Mouse (Mus musculus): ENCODE measurements around the gene Tob2. TPM values are rescaled to one million over a fixed set of nuclear protein-coding genes. Genes with fewer than 3 reads are reported as not detected.
A peak's percentile ranks its signal among the peaks of the same experiment; 100 is the strongest.

Tob2 gene
- total RNA-seq, 2 experiments from 2014 or later, result 19.3 to 35.0 TPM

- ATAC-seq (replicated peaks; ENCODE audit: poor library complexity, severe bottlenecking), result no peak
These were observed 44.5 kb downstream of the Tob2 start for GRCm38 (mm10) chr15:81813986-81814705.

DNA sequence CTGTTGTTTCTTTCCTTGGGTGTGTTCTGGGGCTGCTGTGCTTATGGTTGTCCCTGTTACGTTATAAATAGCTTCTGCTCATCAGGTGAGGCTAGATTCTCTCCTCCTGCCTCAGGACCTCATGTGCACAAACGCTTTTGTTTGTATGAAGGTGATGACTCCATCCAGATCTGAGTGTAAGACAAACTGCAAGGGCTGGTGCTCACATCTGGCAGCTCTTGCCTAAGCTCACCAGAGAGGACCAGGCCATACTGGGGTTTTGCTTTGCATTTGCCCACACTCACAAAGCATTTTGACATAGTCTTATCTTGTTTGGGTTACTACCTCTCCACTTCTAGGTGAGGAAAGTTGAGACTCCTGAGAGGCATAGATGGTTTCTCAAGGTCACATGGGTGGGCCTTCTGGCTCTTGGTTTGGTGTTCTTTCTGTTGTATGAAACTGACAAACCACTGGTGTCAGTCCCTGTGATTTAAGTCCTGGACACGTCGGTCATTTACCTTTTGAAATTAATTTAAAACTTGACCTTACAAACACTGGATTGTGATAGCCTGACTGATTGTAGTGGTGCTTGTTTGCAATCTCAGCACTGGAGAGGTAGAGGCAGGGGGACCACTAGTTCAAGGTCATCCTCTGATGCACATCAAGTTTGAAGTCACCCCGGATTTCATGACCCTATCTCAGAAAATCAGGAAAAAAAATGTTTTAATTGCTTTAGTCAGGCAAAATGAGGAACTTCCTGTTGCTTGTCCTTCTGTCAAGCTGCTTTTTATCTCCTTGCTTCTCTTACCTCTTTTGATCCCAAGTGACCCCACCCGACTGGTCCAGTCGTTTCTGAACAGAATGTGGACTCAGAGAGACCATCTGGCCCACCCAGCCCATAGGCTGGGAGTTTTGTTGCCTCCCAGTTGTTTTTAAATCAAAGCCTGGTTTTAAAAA lies 45.6 kb downstream of the Tob2 start:
- no peak for ATAC-seq (replicated peaks; ENCODE audit: poor library complexity, severe bottlenecking)

GRCm38 (mm10) chr15:81812287-81812686 lies 46.3 kb downstream of the Tob2 start:
- no peak for ATAC-seq (replicated peaks; ENCODE audit: poor library complexity, severe bottlenecking)

DNA sequence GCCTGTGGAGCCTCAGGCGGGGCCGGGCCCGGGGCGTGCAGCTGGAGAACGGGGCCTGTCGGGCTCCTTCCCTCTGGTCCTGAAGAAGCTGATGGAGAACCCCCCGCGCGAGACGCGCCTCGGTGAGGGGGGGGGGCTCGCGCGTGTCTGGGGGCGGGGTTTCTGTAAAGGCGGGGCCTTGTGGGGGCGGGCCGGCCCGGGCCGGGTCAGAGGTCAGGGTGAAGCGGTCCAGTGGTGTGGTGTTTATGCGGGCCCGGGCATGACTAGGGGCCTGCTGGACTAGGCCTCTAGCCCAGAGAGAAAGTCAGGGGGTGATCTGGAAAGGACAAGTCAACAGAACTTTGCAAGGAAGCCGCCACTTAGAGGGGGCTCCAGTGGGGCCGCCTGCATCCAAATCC lies 47.0 kb downstream of the Tob2 start:
- ATAC-seq (replicated peaks; ENCODE audit: poor library complexity, severe bottlenecking), result no peak

- ATAC-seq (replicated peaks; ENCODE audit: poor library complexity, severe bottlenecking), result peak; percentile 81
These were observed 47.7 kb downstream of the Tob2 start for GRCm38 (mm10) chr15:81810671-81811598.

DNA sequence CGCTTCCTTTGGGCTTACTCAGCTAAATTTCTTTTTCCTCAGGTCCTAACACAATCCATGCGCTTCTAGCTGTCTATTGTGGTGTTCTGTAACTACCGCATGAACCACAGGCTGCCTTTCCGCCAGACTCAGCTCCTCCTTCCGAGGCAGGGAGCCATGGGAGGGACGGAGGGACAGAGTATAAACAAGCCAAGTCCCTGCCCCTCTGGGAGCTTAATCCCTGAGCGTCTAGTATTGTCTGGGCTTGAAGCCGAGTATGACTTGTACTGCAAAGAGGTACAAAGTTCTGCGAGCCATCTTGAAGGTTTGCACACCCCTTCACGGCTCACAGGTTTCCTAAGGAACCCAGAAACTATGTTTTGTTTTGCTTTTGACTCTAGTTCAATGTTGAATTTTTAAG lies 48.4 kb downstream of the Tob2 start:
- peak; percentile 41 for ATAC-seq (replicated peaks; ENCODE audit: poor library complexity, severe bottlenecking)

GRCm38 (mm10) chr15:81809550-81809949 lies 49.0 kb downstream of the Tob2 start:
- no peak for ATAC-seq (replicated peaks; ENCODE audit: poor library complexity, severe bottlenecking)

- no peak for ATAC-seq (replicated peaks; ENCODE audit: poor library complexity, severe bottlenecking)
These were observed 49.8 kb downstream of the Tob2 start for GRCm38 (mm10) chr15:81808799-81809198.

DNA sequence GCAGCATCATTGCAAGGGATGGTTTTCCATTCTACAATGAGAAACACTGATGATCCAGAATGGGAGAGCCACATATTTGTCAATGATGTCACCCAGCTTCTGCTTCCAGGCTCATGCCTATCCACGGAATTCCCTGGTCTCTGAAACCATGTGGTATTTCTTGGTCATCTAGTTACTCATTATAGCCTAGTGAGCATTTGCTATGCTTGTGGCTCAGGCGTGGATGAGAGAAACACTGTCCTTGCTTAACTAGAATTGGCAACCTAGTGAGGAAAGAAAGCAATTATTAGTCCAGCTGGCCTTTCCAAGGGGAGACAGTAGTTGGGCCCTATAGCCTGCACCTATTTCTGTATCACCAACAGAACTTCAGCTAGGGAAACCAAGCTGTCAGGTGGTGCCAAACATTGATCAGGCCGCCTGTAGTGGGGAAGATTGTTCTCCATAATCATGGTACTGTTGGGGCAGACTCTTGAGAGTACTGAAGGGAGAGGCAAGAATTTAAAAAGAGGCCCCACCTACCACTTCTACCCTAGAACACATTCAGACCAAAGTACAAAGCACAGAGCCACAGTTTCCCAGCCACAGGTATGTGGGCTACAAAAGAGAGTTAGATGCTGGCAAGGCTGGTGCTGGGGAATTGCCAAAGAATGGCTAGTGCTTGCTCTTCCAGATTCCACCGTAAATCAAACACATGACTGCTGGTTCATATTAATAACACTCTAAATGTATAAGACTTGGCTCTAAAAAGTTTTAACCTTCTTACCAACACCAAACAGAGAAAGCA lies 51.8 kb downstream of the Tob2 start:
- ATAC-seq (replicated peaks; ENCODE audit: poor library complexity, severe bottlenecking), result no peak

DNA sequence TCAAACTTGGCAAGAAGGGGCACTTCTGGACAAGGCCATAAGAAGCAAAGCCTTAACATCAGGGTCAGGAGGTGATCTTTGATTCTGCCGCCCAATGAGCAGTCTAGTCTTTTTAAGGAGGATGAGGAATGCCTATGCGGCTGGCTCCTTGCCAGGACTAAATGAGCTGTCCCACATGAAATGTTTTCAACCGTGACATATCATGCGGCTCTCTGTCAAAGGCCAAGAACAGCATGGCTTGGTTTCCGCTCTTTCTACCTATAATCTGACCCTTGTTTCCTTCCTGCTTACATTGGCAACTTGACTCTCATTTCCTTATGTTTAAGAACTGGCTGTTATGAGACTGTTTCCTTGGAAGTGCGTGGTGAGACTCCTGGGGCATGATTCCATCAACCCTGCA lies 53.0 kb downstream of the Tob2 start:
- no peak for ATAC-seq (replicated peaks; ENCODE audit: poor library complexity, severe bottlenecking)

DNA sequence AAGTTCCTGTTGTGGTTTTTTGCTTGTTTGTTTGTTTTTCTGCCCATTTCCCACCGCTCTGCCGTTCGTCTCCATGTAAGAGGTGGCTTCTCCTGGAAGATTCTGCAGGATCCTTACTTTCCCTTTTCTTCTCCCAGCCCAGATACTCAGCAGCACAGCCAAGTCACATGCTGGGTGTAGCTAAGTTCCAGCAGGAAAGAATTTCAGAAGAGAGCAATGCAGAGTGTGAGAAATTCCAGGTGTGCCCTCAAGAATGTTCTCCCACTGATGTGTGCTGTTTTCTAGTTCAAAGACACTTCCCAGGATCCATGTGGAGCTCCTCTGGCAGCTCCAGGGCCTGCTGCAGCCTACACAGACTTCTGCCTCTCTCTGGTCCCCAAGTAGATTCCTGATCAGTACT lies 53.7 kb downstream of the Tob2 start:
- no peak for ATAC-seq (replicated peaks; ENCODE audit: poor library complexity, severe bottlenecking)

DNA sequence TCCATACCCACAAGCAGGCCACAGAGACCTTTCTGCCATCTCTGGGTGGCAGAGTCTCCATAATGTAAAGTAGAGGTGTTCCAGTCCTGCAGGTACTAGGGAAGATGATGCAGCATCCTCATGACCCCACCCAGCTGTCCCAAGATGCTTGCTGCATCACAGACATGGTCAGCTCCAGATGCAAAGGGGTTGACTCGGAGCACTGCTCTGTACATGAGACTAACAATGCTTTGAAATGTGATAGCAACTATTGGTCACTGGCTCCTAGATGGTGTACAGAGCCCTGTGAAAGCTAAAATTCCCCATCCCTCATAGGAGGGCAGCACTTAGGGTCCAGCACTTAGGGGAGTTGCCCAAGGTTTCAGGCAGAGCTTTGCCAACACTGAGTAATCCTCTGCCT lies 54.4 kb downstream of the Tob2 start:
- ATAC-seq (replicated peaks; ENCODE audit: poor library complexity, severe bottlenecking), result no peak

DNA sequence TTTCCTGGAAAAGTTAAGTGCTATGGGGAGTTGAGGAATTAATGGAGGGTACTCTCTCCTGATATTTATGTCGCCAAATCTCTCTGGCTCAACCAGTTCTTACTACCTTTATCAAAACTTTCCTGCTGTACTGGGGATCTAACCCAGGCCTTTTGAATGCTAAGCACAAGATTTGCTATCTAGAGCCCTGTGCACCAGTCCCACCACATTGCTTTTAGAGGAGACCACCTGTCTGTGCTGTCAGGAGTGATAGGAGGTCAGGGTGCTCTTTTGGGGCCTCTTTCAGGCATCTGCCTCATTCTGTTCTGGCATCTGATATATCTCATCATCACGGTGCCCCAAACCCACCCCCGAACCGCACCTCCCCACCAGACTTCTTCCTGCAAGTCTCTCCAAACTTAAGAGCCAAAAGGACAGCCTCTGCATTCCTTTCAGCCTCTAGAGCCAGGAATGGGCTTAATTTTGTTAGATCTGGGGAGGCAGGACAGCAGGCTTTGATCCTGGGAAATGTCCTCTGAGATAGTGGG lies 55.1 kb downstream of the Tob2 start:
- no peak for ATAC-seq (replicated peaks; ENCODE audit: poor library complexity, severe bottlenecking)

GRCm38 (mm10) chr15:81802941-81803351 lies 55.6 kb downstream of the Tob2 start:
- ATAC-seq (replicated peaks; ENCODE audit: poor library complexity, severe bottlenecking), result peak; percentile 23

DNA sequence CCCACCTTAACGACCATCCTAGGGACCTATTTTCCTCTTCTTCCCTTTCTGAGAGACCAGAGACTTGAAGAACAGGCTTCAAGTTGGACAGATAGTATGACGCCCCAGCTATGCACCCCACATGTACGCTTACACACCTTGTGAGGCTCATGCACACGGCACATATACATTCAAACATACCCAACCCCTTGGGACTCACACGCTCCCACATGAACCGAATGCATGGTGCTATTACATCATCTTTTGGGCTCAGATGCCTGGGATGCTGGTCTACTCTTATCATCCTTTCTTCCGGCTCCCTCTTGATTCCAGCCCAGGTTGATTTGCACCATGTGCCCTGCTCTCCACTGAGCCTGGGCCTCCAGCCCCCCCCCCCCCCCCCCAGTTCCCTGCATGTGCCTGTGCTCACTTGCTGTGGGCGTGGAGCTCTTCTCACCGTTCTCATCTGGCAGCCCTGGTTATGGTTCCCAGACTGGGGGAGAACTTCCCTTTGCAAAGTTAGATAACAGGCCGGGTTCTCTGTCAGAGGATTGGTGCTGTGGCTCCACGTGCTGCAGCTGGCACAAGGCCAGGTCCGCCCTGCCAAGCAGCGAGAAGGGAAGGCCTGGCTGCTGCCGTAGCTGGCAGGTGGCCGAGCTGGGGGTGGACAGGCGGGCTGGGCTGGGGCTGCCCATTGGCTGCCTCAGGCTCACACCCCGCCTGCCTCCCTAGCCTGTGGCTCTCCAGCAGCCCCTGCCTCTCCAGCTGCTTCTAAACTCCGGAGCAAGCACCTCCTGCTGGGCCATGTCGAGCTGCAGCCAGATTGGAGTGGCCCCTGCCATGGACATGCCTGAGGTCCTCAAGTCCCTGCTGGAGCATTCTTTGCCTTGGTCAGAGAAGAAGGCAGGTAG lies 56.4 kb downstream of the Tob2 start, which contains the start of gene Tef:
Tef (plus strand) TSS at position 421 of the 890 bp plus-strand sequence.
- ATAC-seq (replicated peaks; ENCODE audit: poor library complexity, severe bottlenecking), result peak; percentile 94

DNA sequence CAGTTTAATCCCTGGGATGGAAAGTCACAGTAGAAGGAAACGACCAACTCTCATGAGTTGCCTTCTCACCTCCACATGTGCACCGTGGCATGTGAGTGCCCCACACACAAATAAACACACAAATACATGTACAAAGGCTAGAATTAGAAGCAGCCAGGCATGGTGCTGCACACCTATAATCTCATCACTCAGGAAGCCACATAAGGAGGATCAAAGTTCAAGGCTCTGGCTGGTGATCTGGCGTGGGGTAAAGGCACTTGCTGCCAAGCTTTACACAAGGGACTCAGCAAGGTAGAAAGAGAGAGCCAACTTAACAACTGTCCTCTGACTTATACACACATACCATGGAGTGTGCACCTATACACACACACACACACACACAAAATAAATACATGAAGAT lies 58.2 kb downstream of the Tob2 start:
- no peak for ATAC-seq (replicated peaks; ENCODE audit: poor library complexity, severe bottlenecking)

- no peak for ATAC-seq (replicated peaks; ENCODE audit: poor library complexity, severe bottlenecking)
These were observed 60.2 kb downstream of the Tob2 start for GRCm38 (mm10) chr15:81798421-81798820.

Data from granulocyte monocyte progenitor cell, adult 5-6 weeks (primary cell).